Mouse (Mus musculus): Measurements from ENCODE around the gene Wdcp.

Wdcp gene

GRCm38 (mm10) chr12:4856834-4857233, 13.7 kb downstream of the Wdcp start:
- CTCF ChIA-PET = interaction anchor here (0.6 to 1.1 kb wide), 11 partner anchors 10 to 384 kb away, joined by 3 to 5 read pairs (median 3); partner anchors contain the start of gene Atad2b (in 2 of the 4)

GRCm38 (mm10) chr12:4859241-4859914, 16.3 kb downstream of the Wdcp start:
- CTCF ChIA-PET = interaction anchor here in 2 of 4 experiments (0.6 to 1.0 kb wide), 6 partner anchors 14 to 268 kb away, joined by 3 to 5 read pairs (median 4); partner anchors contain the start of genes Atad2b (in 1 of the 2), Mfsd2b (in 1 of the 2) and Sf3b6 (in 1 of the 2)

More at GRCm38 (mm10) chr12:4856834-4857233, 13.7 kb downstream of the Wdcp start:
- POLR2A ChIA-PET = interaction anchor here in 3 of 4 experiments (0.6 to 1.8 kb wide), 13 partner anchors 8 to 264 kb away, joined by 3 to 6 read pairs (median 3); partner anchors contain the start of genes Mfsd2b (in 2 of the 3), Atad2b (in 1 of the 3), Gm3625 (in 1 of the 3) and Itsn2 (in 1 of the 3)

GRCm38 (mm10) chr12:4862672-4863071, 19.6 kb downstream of the Wdcp start:
- ChIA-PET POLR2A (interaction anchor here (0.6 to 12.5 kb wide), 18 partner anchors 8 to 112 kb away, joined by 3 to 102 read pairs (median 4); partner anchors contain the start of genes Mfsd2b (in 3 of the 4), Sf3b6 (in 2 of the 4), Atad2b (in 1 of the 4) and Wdcp (in 1 of the 4)), CTCF (interaction anchor here (0.6 to 2.6 kb wide), 16 partner anchors 9 to 94 kb away, joined by 3 to 12 read pairs (median 4); partner anchors contain the start of genes Atad2b (in 3 of the 4), Mfsd2b (in 2 of the 4), Fam228b (in 1 of the 4) and Fkbp1b (in 1 of the 4))

More at GRCm38 (mm10) chr12:4859241-4859914, 16.3 kb downstream of the Wdcp start:
- POLR2A ChIA-PET = interaction anchor here in 3 of 4 experiments (0.6 to 12.5 kb wide), 19 partner anchors 9 to 90 kb away, joined by 3 to 102 read pairs (median 5); partner anchors contain the start of genes Atad2b (in 2 of the 3), Mfsd2b (in 2 of the 3) and Wdcp (in 1 of the 3)

GRCm38 (mm10) chr12:4863654-4864337, 20.7 kb downstream of the Wdcp start:
- ChIA-PET POLR2A (interaction anchor here in 3 of 4 experiments (0.6 to 12.5 kb wide), 17 partner anchors 7 to 1189 kb away, joined by 3 to 102 read pairs (median 3); partner anchors contain the start of genes Mfsd2b (in 3 of the 3), Atad2b (in 2 of the 3), Wdcp (in 2 of the 3) and Sf3b6 (in 1 of the 3)), CTCF (interaction anchor here in 3 of 4 experiments (0.7 to 2.6 kb wide), 7 partner anchors 8 to 149 kb away, joined by 3 to 12 read pairs (median 4); partner anchors contain the start of genes Atad2b (in 1 of the 3), Fkbp1b (in 1 of the 3), Mfsd2b (in 1 of the 3) and Wdcp (in 1 of the 3))

- ChIA-PET CTCF (interaction anchor here in 2 of 4 experiments (0.7 to 2.6 kb wide), 5 partner anchors 8 to 534 kb away, joined by 3 to 11 read pairs (median 8); partner anchors contain the start of genes Fkbp1b (in 1 of the 2) and Mfsd2b (in 1 of the 2)), POLR2A (interaction anchor here in 3 of 4 experiments (0.7 to 12.5 kb wide), 15 partner anchors 8 to 70 kb away, joined by 3 to 102 read pairs (median 3); partner anchors contain the start of genes Mfsd2b (in 3 of the 3), Atad2b (in 2 of the 3) and Wdcp (in 2 of the 3))
Observed at GRCm38 (mm10) chr12:4864338-4864690, 21.2 kb downstream of the Wdcp start.

- CTCF ChIA-PET = interaction anchor here in 2 of 4 experiments (0.6 to 2.2 kb wide), 3 partner anchors 11 to 138 kb away, joined by 3 to 5 read pairs (median 3); partner anchors contain the start of gene Atad2b (in 1 of the 2)
- POLR2A ChIA-PET = interaction anchor here in 3 of 4 experiments (0.6 to 12.5 kb wide), 11 partner anchors 9 to 220 kb away, joined by 3 to 87 read pairs (median 3); partner anchors contain the start of gene Atad2b (in 2 of the 3)
Observed at GRCm38 (mm10) chr12:4868924-4869323, 25.8 kb downstream of the Wdcp start.

- CTCF ChIA-PET = interaction anchor here in 2 of 4 experiments (0.6 to 1.5 kb wide), 4 partner anchors 8 to 47 kb away, joined by 3 to 8 read pairs (median 4); partner anchors contain the start of gene Atad2b (in 1 of the 2)
- POLR2A ChIA-PET = interaction anchor here in 3 of 4 experiments (0.6 to 12.5 kb wide), 9 partner anchors 9 to 283 kb away, joined by 3 to 102 read pairs (median 5); partner anchors contain the start of gene Atad2b (in 2 of the 3)
Observed at GRCm38 (mm10) chr12:4871260-4871659, 28.2 kb downstream of the Wdcp start.

GRCm38 (mm10) chr12:4872273-4872672, 29.2 kb downstream of the Wdcp start:
- CTCF ChIA-PET = interaction anchor here (0.6 to 1.5 kb wide), 11 partner anchors 9 to 1563 kb away, joined by 3 to 8 read pairs (median 3); partner anchors contain the start of gene Atad2b (in 2 of the 4)

GRCm38 (mm10) chr12:4872983-4873477, 29.9 kb downstream of the Wdcp start:
- CTCF ChIA-PET = interaction anchor here in 3 of 4 experiments (0.7 to 1.5 kb wide), 6 partner anchors 10 to 1564 kb away, joined by 3 to 8 read pairs (median 3); partner anchors contain the start of gene Atad2b (in 2 of the 3)
- POLR2A ChIA-PET = interaction anchor here (0.7 to 6.3 kb wide), 20 partner anchors 10 to 280 kb away, joined by 3 to 102 read pairs (median 8); partner anchors contain the start of genes Atad2b (in 3 of the 4), Fam228b (in 1 of the 4), Gm3625 (in 1 of the 4) and Itsn2 (in 1 of the 4)

More at GRCm38 (mm10) chr12:4872273-4872672, 29.2 kb downstream of the Wdcp start:
- POLR2A ChIA-PET = interaction anchor here (0.5 to 6.3 kb wide), 19 partner anchors 8 to 117 kb away, joined by 3 to 102 read pairs (median 4); partner anchors contain the start of genes Atad2b (in 2 of the 4), Fam228b (in 1 of the 4) and Pfn4 (in 1 of the 4)

- POLR2A ChIA-PET = interaction anchor here (0.5 to 6.3 kb wide), 48 partner anchors 9 to 1079 kb away, joined by 3 to 102 read pairs (median 7); partner anchors contain the start of genes Atad2b (in 3 of the 4), Fam228b (in 1 of the 4), Gm3625 (in 1 of the 4) and Itsn2 (in 1 of the 4)
- CTCF ChIA-PET = interaction anchor here in 3 of 4 experiments (0.6 to 1.8 kb wide), 10 partner anchors 9 to 257 kb away, joined by 3 to 13 read pairs (median 5); partner anchors contain the start of gene Atad2b (in 3 of the 3)
Observed at GRCm38 (mm10) chr12:4873531-4873930, 30.4 kb downstream of the Wdcp start.

- POLR2A ChIA-PET = interaction anchor here (0.6 to 6.3 kb wide), 58 partner anchors 8 to 282 kb away, joined by 3 to 102 read pairs (median 6); partner anchors contain the start of genes Atad2b (in 4 of the 4), Sf3b6 (in 2 of the 4), Fam228b (in 1 of the 4) and Fkbp1b (in 1 of the 4)
- CTCF ChIA-PET = interaction anchor here (0.5 to 1.8 kb wide), 14 partner anchors 10 to 400 kb away, joined by 3 to 13 read pairs (median 5); partner anchors contain the start of genes Atad2b (in 3 of the 4), Gm3625 (in 1 of the 4) and Itsn2 (in 1 of the 4)
Observed at GRCm38 (mm10) chr12:4874161-4874927, 31.2 kb downstream of the Wdcp start, which contains the start of gene Mfsd2b. Mfsd2b (minus strand) TSS chr12:4874359.

- CTCF ChIA-PET = interaction anchor here in 1 of 4 experiments (0.5 kb wide), 1 partner anchor 20 kb away, joined by 6 read pairs; no protein-coding TSS in a partner anchor
- POLR2A ChIA-PET = interaction anchor here in 3 of 4 experiments (0.5 to 6.3 kb wide), 17 partner anchors 9 to 198 kb away, joined by 3 to 102 read pairs (median 22); partner anchors contain the start of gene Atad2b (in 1 of the 3)
Observed at GRCm38 (mm10) chr12:4875623-4876022, 32.5 kb downstream of the Wdcp start.

- CTCF ChIA-PET = interaction anchor here in 3 of 4 experiments (0.8 to 2.9 kb wide), 4 partner anchors 27 to 40 kb away, joined by 3 to 22 read pairs (median 3); partner anchors contain the start of gene Atad2b (in 3 of the 3)
- POLR2A ChIA-PET = interaction anchor here (0.6 to 15.9 kb wide), 27 partner anchors 8 to 64 kb away, joined by 3 to 357 read pairs (median 5); partner anchors contain the start of genes Atad2b (in 4 of the 4), Sf3b6 (in 1 of the 4), Ubxn2a (in 1 of the 4) and Wdcp (in 1 of the 4)
Observed at GRCm38 (mm10) chr12:4878296-4878783, 35.2 kb downstream of the Wdcp start.

GRCm38 (mm10) chr12:4879048-4879447, 35.9 kb downstream of the Wdcp start:
- ChIA-PET CTCF (interaction anchor here (0.8 to 2.9 kb wide), 8 partner anchors 11 to 39 kb away, joined by 3 to 22 read pairs (median 4); partner anchors contain the start of gene Atad2b (in 2 of the 4)), POLR2A (interaction anchor here (0.7 to 15.9 kb wide), 30 partner anchors 9 to 62 kb away, joined by 3 to 357 read pairs (median 5); partner anchors contain the start of genes Atad2b (in 3 of the 4), Wdcp (in 2 of the 4), Sf3b6 (in 1 of the 4) and Ubxn2a (in 1 of the 4))
